Mouse (Mus musculus) kidney, adult 8-10 months (tissue): ENCODE measurements around the gene Zfp457.
"Not testable (repeated sequence)": the region's sequence is repeated elsewhere in the genome, so short reads cannot be mapped to it uniquely, and the experiment has no call there.

Experiments
- DNase-seq, 2 experiments: peaks; one replicate each; pipeline ENCODE4 v3.0.0; 2022

Gene Zfp457

GRCm38 (mm10) chr13:67305822-67306672 lies at the start of gene Zfp457:
Gene Zfp457 (minus strand): TSS chr13:67306485.
- peak; percentile 88 to 92 for DNase-seq

- DNase-seq, result no peak
These were observed 45.6 kb upstream of the Zfp457 start for GRCm38 (mm10) chr13:67351854-67352253.

GRCm38 (mm10) chr13:67343422-67343821 lies 37.1 kb upstream of the Zfp457 start:
- DNase-seq, result no peak

DNA sequence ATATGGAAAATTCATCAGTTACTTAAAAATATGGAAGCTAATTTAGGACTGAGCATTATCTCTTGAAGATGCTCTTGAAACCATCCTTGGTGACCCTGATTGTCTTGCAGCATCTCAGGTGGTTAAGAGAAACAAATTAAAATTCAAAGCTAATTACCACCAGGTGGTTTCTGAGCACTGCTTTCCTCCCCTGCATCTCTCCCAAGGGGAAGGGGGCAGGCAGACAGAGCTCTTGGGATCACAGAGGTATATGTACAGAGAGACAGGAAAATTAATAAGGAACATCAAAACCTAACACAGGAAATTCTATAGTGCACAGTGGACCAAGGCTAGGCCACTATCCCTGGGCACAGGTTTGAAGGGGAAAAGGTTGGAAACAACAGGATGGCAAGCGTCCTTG lies 26.6 kb upstream of the Zfp457 start:
- DNase-seq, result no peak

DNA sequence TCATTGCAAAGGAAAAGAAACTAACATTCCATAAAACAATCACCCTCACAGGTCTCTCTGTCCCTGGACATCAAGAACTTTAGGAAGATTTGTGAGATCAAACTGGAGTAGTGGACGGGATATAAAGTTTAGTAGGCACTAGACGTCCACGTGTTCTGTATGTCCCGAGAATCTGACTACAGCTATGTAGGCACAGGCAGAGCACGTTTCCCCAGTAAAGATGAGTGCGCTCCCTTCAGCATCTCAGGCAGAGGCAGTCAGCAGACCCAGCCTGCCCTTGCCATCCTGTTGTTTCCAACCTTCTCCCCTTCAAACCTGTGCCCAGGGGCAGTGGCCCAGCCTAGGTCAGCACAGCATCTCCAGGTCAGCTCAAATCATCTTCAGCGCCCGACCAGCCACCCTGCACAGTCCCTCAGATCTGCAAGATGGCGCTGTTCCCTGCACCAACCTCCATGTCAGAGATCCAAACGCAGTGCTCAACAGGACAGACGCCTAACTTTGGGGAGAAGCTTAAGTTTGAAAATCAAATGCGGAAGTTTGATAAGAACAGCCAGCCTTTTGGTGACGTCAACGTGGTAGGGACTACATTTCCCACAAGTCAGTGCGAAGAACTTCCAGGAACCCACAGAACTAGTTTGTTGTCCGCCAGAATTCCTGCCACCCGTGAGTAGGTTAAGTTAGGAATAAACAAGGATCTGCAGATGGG lies 25.9 kb upstream of the Zfp457 start, which contains the start of gene Zfp595:
Gene Zfp595 (minus strand): TSS at position 552 of the 706 bp plus-strand sequence.
- peak; percentile 87 to 89 for DNase-seq

GRCm38 (mm10) chr13:67306718-67307117 lies 433 bp upstream of the Zfp457 start:
- DNase-seq, result no peak

DNA sequence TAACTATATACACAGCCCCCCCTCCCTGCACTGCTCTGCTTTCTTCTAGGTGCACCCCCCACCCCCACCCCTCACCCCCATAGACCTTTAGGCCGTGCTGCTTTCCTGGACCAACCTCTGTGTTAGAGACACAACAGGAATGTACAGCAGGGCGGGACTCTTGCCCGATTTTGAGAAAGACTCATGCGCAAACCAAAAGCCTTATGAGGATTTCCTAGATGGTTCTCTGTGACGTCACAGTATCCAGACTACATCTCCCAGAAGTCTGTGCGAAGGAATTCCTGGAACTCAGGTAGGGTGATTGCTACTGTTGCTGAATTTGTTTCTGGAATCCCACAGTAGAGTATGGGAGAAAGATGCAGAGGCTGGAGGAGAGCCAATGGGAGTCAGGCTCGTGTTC lies 28.0 kb downstream of the Zfp457 start, which contains the start of gene Zfp458:
Gene Zfp458 (minus strand): TSS at position 153 of the 400 bp plus-strand sequence.
- DNase-seq, result peak; percentile 8 to 17

- DNase-seq, result not testable (repeated sequence)
These were observed 36.8 kb downstream of the Zfp457 start for GRCm38 (mm10) chr13:67269383-67270065.

- peak; percentile 69 to 82 for DNase-seq
These were observed 37.5 kb downstream of the Zfp457 start for GRCm38 (mm10) chr13:67268568-67269369.
